Mouse (Mus musculus) intestine, embryonic 16.5 days (tissue): ENCODE data around the gene Etv6. TPM values are rescaled to one million over a fixed set of nuclear protein-coding genes. Genes with fewer than 3 reads are reported as not detected.
A peak's percentile ranks its signal among the peaks of the same experiment; 100 is the strongest.

Experiments
- ATAC-seq: fragments of 200-750 bp; cut with Nextera tagmentation; 2 replicates; pipeline ENCODE4 v1.8.0; 2017; ENCODE audit warnings: moderate TSS enrichment, moderate library complexity
- H3K27ac ChIP-seq: fragments of 300-500 bp; sonication (generic); 2 replicates; pipeline ENCODE4 v1.5.1; 2014; ENCODE audit warnings: mild to moderate bottlenecking, low read length
- H3K27me3 ChIP-seq: fragments of 300-500 bp; sonication (generic); replicated peaks from 2 replicates; pipeline ENCODE4 v1.6.1; 2014; ENCODE audit warnings: low read length, control low read depth, mixed read lengths; ENCODE audit not compliant: control insufficient read depth, insufficient read depth
- H3K36me3 ChIP-seq: fragments of 300-500 bp; sonication (generic); 2 replicates; pipeline ENCODE4 v1.6.1; 2014; ENCODE audit warnings: low read length, control low read depth; ENCODE audit not compliant: control insufficient read depth, insufficient read depth
- H3K4me1 ChIP-seq: fragments of 300-500 bp; sonication (generic); 2 replicates; pipeline ENCODE4 v1.6.1; 2014; ENCODE audit warnings: low read length, control low read depth, mixed read lengths; ENCODE audit not compliant: control insufficient read depth, insufficient read depth
- H3K4me2 ChIP-seq: fragments of 300-500 bp; sonication (generic); 2 replicates; pipeline ENCODE4 v1.6.1; 2014; ENCODE audit warnings: low read depth, low read length, control low read depth
- H3K4me3 ChIP-seq: fragments of 300-500 bp; sonication (generic); 2 replicates; pipeline ENCODE4 v1.5.1; 2014; ENCODE audit warnings: mild to moderate bottlenecking, low read length
- H3K9ac ChIP-seq: fragments of 300-500 bp; sonication (generic); 2 replicates; pipeline ENCODE4 v1.6.1; 2014; ENCODE audit warnings: low read depth, low read length
- H3K9me3 ChIP-seq: fragments of 300-500 bp; sonication (generic); 2 replicates; pipeline ENCODE4 v1.6.1; 2016; ENCODE audit warnings: low read length, control low read depth; ENCODE audit not compliant: control insufficient read depth
- WGBS: fragments of 180-500 bp; shearing (Covaris S2); extraction: QIAGEN DNeasy Blood & Tissue Kit; methylation state at CpG from one replicate; pipeline ENCODE4 v1.1.7; 2014; 5-methylcytosine and 5-hydroxymethylcytosine counted together
- polyA plus RNA-seq: library from polyadenylated mRNA; unstranded; fragments of >200 nt; fragmentation: Nextera tagmentation; extraction: Ambion mirVana; gene quantifications from 2 replicates; pipeline ENCODE4 v1.2.1, GENCODE M21; 2015

Gene Etv6
- polyA plus RNA-seq, 1 experiment from 2014 or later: 10.4 TPM

GRCm38 (mm10) chr6:134107696-134108095, 72.2 kb downstream of the Etv6 start:
- WGBS: 86% methylated on average over 7 of the region's 7 CpGs
- H3K27me3 ChIP-seq: no peaks in the 10 kb centered on the region
- H3K4me2 ChIP-seq: no peak overlapping the region
- 0 out of 2 replicates have a peak, but pooled peaks cover 3% of the 10 kb centered on the region for H3K9me3 ChIP-seq
- no peak overlapping the region for H3K4me3 ChIP-seq
- peaks cover 7% of the 10 kb centered on the region; the same call in 1 of the 2 replicates for H3K36me3 ChIP-seq
- H3K9ac ChIP-seq: no peak overlapping the region
- no peak overlapping the region for H3K27ac ChIP-seq
- peaks cover 29% of the 10 kb centered on the region for H3K4me1 ChIP-seq
- ATAC-seq: no peak

GRCm38 (mm10) chr6:134109675-134110074, 74.2 kb downstream of the Etv6 start:
- H3K36me3 ChIP-seq: peaks cover 7% of the 10 kb centered on the region; the same call in 1 of the 2 replicates
- no peak overlapping the region for H3K4me3 ChIP-seq
- H3K9me3 ChIP-seq: 0 out of 2 replicates have a peak, but pooled peaks cover 3% of the 10 kb centered on the region
- no peak overlapping the region for H3K9ac ChIP-seq
- H3K27me3 ChIP-seq: no peaks in the 10 kb centered on the region
- H3K4me2 ChIP-seq: no peak overlapping the region
- WGBS: 97% methylated on average over 1 of the region's 1 CpGs
- no peak overlapping the region for H3K27ac ChIP-seq
- ATAC-seq: no peak
- peaks cover 28% of the 10 kb centered on the region for H3K4me1 ChIP-seq

DNA sequence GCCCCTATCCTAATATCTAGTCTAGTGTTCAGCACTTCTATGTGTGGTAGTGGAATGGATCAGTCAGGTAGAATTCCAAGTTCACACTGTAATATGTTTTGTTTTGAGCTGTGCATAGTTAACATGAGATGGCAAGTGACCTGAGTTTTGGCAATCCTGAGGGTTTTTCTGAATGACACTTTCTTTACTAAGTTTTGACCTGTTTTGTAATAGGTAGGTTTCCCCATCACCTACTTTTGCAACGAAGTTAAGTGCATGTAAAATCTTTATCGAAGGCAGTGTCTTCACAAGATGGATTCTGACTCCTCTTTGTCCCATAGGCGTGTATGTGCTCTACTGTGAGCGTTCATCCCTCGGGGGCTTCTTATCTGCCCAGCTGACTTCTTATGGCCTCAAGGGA, 74.7 kb downstream of the Etv6 start:
- Histone ChIP-seq H3K4me1 (peaks cover 23% of the 10 kb centered on the region), H3K4me2 (no peak overlapping the region), H3K27ac (no peak overlapping the region), H3K9ac (no peak overlapping the region), H3K4me3 (no peak overlapping the region), H3K9me3 (0 out of 2 replicates have a peak, but pooled peaks cover 3% of the 10 kb centered on the region), H3K27me3 (no peaks in the 10 kb centered on the region), H3K36me3 (peaks cover 7% of the 10 kb centered on the region; the same call in 1 of the 2 replicates)
- 94% methylated on average over 5 of the region's 5 CpGs for WGBS
- ATAC-seq: no peak

GRCm38 (mm10) chr6:134111599-134111998, 76.1 kb downstream of the Etv6 start:
- peak overlapping the region; percentile 64 for H3K27ac ChIP-seq
- H3K4me1 ChIP-seq: peaks cover 11% of the 10 kb centered on the region
- peak; percentile 98 for ATAC-seq
- H3K9ac ChIP-seq: no peak overlapping the region
- no peak overlapping the region for H3K4me3 ChIP-seq
- WGBS: 60% methylated on average over 8 of the region's 8 CpGs
- no peak overlapping the region for H3K4me2 ChIP-seq
- peaks cover 7% of the 10 kb centered on the region; the same call in 1 of the 2 replicates for H3K36me3 ChIP-seq
- no peaks in the 10 kb centered on the region for H3K27me3 ChIP-seq
- 0 out of 2 replicates have a peak, but pooled peaks cover 3% of the 10 kb centered on the region for H3K9me3 ChIP-seq

DNA sequence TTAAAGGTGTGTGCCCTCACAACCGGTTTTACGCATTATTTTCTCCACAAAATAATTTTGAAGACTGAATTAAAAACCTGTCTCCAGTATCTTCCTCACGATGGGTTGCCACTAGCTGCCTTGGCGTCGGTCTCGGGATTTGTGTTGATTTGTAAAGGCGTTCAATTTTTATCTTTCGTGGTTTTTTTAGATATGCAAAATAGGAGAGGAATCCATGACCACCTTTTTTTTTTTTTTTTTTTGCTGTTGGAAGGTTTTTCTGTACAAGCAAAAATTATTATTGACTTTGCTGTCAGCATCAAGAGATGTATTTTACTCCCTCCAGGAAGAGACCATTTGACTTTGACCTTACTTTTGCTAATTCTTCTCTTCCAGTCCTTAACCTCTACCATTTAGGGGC, 77.3 kb downstream of the Etv6 start:
- H3K27me3 ChIP-seq: no peaks in the 10 kb centered on the region
- 89% methylated on average over 8 of the region's 8 CpGs for WGBS
- no peak overlapping the region for H3K4me3 ChIP-seq
- peaks cover 7% of the 10 kb centered on the region; the same call in 1 of the 2 replicates for H3K36me3 ChIP-seq
- no peak for ATAC-seq
- H3K27ac ChIP-seq: peak overlapping the region; percentile 79
- H3K9me3 ChIP-seq: 0 out of 2 replicates have a peak, but pooled peaks cover 3% of the 10 kb centered on the region
- H3K4me1 ChIP-seq: peaks cover 15% of the 10 kb centered on the region
- no peak overlapping the region for H3K9ac ChIP-seq
- H3K4me2 ChIP-seq: no peak overlapping the region

- Histone ChIP-seq H3K4me2 (no peak overlapping the region), H3K36me3 (peaks cover 7% of the 10 kb centered on the region; the same call in 1 of the 2 replicates), H3K4me3 (no peak overlapping the region), H3K4me1 (peaks cover 15% of the 10 kb centered on the region), H3K9me3 (0 out of 2 replicates have a peak, but pooled peaks cover 3% of the 10 kb centered on the region), H3K27ac (peak overlapping the region; percentile 79), H3K27me3 (no peaks in the 10 kb centered on the region), H3K9ac (no peak overlapping the region)
- peak; percentile 57 for ATAC-seq
- 60% methylated on average over 2 of the region's 2 CpGs for WGBS
These were observed 77.7 kb downstream of the Etv6 start for GRCm38 (mm10) chr6:134113168-134113567.

DNA sequence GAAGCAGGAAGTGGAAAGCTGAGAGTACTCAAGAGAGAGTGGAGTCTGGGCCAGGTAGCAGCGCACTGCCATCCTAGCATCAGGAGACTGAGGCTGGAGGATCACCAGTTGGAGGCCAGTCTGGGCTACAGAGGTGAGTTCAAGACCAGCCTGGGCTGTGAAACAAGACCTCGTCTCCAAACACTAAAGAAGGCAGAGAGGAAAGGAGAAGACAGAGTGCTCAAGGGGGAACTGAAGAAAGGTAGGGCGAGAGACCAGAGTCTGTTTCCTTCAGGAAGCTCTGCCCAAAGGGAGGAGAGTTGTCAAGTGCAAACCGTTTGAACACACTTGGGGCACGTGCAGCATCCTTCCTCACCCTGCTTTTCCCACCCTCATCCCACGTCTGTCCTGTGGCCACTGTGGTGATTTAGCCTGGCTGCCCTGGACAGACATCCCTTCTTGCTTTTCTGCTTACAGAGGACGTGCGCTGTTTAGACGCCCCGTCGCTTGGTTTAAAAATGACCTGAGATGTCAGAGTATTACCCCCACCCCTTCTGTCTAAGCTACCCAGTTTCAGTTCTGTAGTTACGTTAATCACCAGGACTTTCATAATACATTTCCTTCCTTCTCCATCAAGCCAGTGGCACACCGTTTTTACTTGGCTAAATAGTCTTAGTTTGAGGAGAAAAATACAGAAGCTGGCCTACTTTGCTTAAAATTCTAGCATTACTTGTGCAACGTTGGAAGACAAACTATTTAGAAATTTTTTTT, 79.9 kb downstream of the Etv6 start:
- Histone ChIP-seq H3K27me3 (no peaks in the 10 kb centered on the region), H3K9ac (no peak overlapping the region), H3K27ac (no peak overlapping the region), H3K9me3 (no peaks in the 10 kb centered on the region), H3K4me2 (no peak overlapping the region), H3K36me3 (no peaks in the 10 kb centered on the region), H3K4me1 (peaks cover 21% of the 10 kb centered on the region), H3K4me3 (no peak overlapping the region)
- WGBS: 78% methylated on average over 14 of the region's 14 CpGs
- no peak for ATAC-seq

GRCm38 (mm10) chr6:134117380-134117938, 82.0 kb downstream of the Etv6 start:
- 75% methylated on average over 13 of the region's 13 CpGs for WGBS
- no peaks in the 10 kb centered on the region for H3K36me3 ChIP-seq
- no peaks in the 10 kb centered on the region for H3K9me3 ChIP-seq
- H3K9ac ChIP-seq: no peak overlapping the region
- no peaks in the 10 kb centered on the region for H3K27me3 ChIP-seq
- no peak overlapping the region for H3K27ac ChIP-seq
- ATAC-seq: no peak
- H3K4me1 ChIP-seq: peaks cover 18% of the 10 kb centered on the region
- no peak overlapping the region for H3K4me2 ChIP-seq
- no peak overlapping the region for H3K4me3 ChIP-seq

DNA sequence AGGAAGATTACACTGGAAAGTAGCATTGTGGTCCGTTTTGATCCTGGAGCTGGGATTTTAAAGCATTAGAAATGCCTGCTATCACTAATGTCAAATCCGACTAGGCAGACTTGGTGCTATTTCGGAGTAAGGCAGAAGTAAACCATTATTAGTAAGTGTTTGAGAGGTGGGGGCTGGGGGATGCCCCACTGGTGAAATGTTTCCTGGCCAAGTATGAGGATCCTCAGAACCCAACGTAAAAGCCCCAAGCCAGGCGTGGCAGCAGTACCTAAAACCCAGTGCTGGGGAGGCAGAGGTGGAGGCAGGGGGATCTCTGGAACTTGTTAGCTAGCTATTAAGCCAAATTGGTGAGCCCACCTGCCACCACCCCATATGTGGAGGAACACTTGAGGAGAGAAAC, 83.0 kb downstream of the Etv6 start:
- H3K27ac ChIP-seq: no peak overlapping the region
- ATAC-seq: no peak
- no peak overlapping the region for H3K4me3 ChIP-seq
- no peaks in the 10 kb centered on the region for H3K36me3 ChIP-seq
- peaks cover 14% of the 10 kb centered on the region for H3K4me1 ChIP-seq
- no peaks in the 10 kb centered on the region for H3K9me3 ChIP-seq
- no peak overlapping the region for H3K4me2 ChIP-seq
- 68% methylated on average over 5 of the region's 5 CpGs for WGBS
- no peaks in the 10 kb centered on the region for H3K27me3 ChIP-seq
- H3K9ac ChIP-seq: no peak overlapping the region
